Mouse (Mus musculus) lung, adult 2 months (tissue): ENCODE measurements around the gene Prkce.

Source experiments
- CTCF ChIP-seq: fragments of 200-500 bp; IDR thresholded peaks from 2 replicates; pipeline ENCODE4 v1.5.1; 2011; ENCODE audit warnings: mild to moderate bottlenecking, low read length, control low read depth; ENCODE audit not compliant: insufficient read depth
- POLR2A ChIP-seq: fragments of 200-500 bp; IDR thresholded peaks from 2 replicates; pipeline ENCODE4 v1.6.1; 2011; ENCODE audit warnings: low read depth, mild to moderate bottlenecking, control low read depth, low read length, borderline replicate concordance; ENCODE audit errors: extremely low read depth

DNA sequence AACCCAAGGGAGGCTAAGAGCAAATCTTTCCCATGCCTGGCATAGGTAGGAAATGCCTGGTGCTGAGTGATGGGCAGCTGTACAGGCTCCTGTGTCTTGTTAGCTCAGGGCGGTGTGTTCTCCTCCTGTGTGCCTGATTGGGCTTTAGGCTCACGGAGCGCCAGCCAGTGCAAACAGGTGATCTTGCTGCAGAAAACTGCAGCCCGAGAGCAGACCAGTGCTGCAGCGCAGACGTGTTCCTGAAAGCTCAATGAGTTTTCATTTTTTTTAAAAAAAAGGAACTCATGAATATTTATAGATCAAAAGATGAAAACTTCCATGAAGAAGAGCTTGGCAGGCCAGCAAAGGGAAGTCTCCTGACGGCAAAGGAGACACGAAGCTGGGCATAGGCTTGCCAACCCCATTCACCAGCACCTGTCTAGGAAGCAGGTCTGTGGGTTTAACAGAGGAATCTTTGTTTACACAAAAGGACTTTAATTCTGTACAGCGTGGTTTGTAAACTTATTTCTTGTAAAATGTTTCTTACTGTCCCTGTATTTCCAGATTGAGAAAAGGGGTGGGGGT, 67.1 kb downstream of the Prkce start:
- TF ChIP-seq CTCF = no peak
- no peak for TF ChIP-seq POLR2A
